Mouse (Mus musculus) cerebellum, postnatal 36 days (tissue): ENCODE results near the gene Tlk2.
A peak's percentile ranks its signal among the peaks of the same experiment; 100 is the strongest.

Experiments
- DNase-seq, 2 experiments: peaks; one replicate each; pipeline ENCODE4 v3.0.0; 2021 to 2022; ENCODE audit warnings: mixed read lengths in 2 of 2

Tlk2 gene

GRCm38 (mm10) chr11:105164516-105165510, 13.8 kb upstream of the Tlk2 start:
- DNase-seq: no peak

GRCm38 (mm10) chr11:105166780-105167179, 11.8 kb upstream of the Tlk2 start:
- DNase-seq: no peak

- no peak for DNase-seq
Measured at GRCm38 (mm10) chr11:105179523-105179922, 916 bp downstream of the Tlk2 start.

- peak; percentile 34 to 38 for DNase-seq
Measured at GRCm38 (mm10) chr11:105180471-105181091, 2.0 kb downstream of the Tlk2 start.

GRCm38 (mm10) chr11:105181126-105181637, 2.6 kb downstream of the Tlk2 start:
- peak; percentile 84 to 88 for DNase-seq

- DNase-seq: peak; percentile 47 to 50
Measured at GRCm38 (mm10) chr11:105181689-105182460, 3.3 kb downstream of the Tlk2 start.

GRCm38 (mm10) chr11:105182461-105182855, 3.9 kb downstream of the Tlk2 start:
- DNase-seq: no peak

GRCm38 (mm10) chr11:105184678-105185077, 6.1 kb downstream of the Tlk2 start:
- no peak for DNase-seq

GRCm38 (mm10) chr11:105192186-105192585, 13.6 kb downstream of the Tlk2 start:
- no peak for DNase-seq

GRCm38 (mm10) chr11:105196893-105197662, 18.5 kb downstream of the Tlk2 start:
- DNase-seq: no peak

- no peak for DNase-seq
Measured at GRCm38 (mm10) chr11:105202403-105202802, 23.8 kb downstream of the Tlk2 start.

- DNase-seq: no peak
Measured at GRCm38 (mm10) chr11:105210007-105210406, 31.4 kb downstream of the Tlk2 start.

- no peak for DNase-seq
Measured at GRCm38 (mm10) chr11:105214257-105214656, 35.6 kb downstream of the Tlk2 start.

GRCm38 (mm10) chr11:105217771-105218170, 39.2 kb downstream of the Tlk2 start:
- DNase-seq: no peak

- no peak for DNase-seq
Measured at GRCm38 (mm10) chr11:105234501-105234900, 55.9 kb downstream of the Tlk2 start.

- DNase-seq: no peak
Measured at GRCm38 (mm10) chr11:105240991-105241390, 62.4 kb downstream of the Tlk2 start.

GRCm38 (mm10) chr11:105246369-105246768, 67.8 kb downstream of the Tlk2 start:
- no peak for DNase-seq

GRCm38 (mm10) chr11:105246785-105247184, 68.2 kb downstream of the Tlk2 start:
- DNase-seq: no peak

GRCm38 (mm10) chr11:105247321-105247720, 68.7 kb downstream of the Tlk2 start:
- DNase-seq: no peak

GRCm38 (mm10) chr11:105259733-105260132, 81.1 kb downstream of the Tlk2 start:
- no peak for DNase-seq

- DNase-seq: no peak
Measured at GRCm38 (mm10) chr11:105261116-105261515, 82.5 kb downstream of the Tlk2 start.
